Mouse (Mus musculus): Measurements from ENCODE around the gene Gpr37l1.

Gene Gpr37l1

GRCm38 (mm10) chr1:135181880-135182623 is 14.6 kb upstream of the Gpr37l1 start:
- peak; percentile 70 for DNase-seq

DNA sequence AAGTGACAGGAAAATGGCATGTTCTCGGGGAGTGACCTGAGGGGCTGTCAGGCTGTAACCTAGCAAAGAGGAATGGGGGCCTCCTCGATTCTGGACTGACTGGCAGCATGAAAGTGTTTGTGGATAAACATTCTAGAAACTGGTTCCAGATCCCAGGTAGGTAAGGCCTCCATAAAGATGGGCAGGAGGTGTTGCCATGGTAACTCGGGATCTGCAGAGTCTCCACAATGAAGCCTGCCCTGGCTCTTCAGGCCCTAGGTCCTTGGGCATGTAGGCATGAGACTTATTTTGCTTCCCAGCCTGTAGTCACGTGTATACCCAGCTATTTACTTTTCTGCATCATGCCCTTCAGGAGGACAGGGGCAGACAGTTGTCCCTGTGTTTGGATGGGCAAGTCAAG is 13.8 kb upstream of the Gpr37l1 start:
- no peak for DNase-seq

- DNase-seq: no peak
Observed at GRCm38 (mm10) chr1:135180830-135181229, 13.3 kb upstream of the Gpr37l1 start.

DNA sequence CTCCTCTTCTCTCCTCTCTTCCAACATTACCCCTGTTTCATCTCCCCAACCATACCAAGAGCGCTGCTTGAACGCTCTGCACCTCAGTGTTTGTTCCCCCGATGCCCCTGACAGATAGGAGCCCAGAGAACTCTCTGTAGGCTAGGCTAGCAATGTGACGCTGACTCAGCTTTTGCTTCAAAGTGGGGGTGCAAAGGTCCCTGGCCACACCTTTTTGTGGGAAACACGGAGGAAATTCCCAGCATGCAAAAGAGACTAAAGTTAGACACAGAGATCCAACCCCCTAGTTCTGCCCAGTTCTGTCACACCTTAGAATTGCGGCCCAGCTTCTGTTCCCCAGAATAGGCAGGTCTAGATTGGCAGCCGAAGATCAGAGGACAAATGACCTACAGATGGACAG is 11.4 kb upstream of the Gpr37l1 start:
- no peak for DNase-seq

DNA sequence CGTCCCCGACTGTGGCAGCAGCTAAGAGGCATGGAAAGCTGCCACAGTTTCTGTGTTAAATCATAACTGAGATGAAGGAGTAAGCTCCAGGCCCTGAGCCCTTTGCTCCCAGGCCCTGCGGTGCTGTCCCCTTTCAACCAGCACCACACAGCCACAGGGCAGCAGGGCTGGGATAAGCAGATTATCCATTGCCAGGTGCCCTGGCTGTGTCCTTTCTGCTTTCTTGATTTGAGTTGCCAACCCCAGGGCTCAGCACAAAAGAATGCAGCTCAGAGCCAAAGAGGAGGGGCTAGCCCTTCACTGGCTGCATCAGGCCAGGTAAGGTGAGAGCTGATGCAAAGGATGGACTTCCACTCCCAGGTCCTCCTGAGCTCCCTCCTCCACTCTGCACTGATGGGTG is 10.2 kb upstream of the Gpr37l1 start:
- DNase-seq: no peak

DNA sequence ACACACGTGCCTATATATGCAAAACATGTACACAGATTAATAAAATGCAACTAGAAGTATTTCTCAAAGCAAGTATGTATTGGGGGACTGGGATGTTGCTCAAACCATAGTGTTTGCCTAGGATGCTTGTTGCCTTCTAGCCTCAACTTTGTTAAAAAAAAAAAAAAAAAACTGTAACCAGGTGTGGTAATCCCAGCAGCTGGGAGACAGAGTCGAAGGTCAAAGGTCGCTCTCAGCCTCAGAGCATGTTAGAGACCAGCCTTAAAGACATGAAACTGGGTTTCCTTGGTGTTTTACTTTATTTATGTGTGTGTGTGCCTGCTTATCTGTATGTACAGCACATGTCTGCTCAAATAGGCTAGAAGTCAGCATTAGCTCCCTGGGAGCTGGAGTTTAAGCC is 7.7 kb upstream of the Gpr37l1 start:
- DNase-seq: no peak

GRCm38 (mm10) chr1:135173311-135173710 is 5.8 kb upstream of the Gpr37l1 start:
- DNase-seq: no peak

GRCm38 (mm10) chr1:135171984-135172383 is 4.5 kb upstream of the Gpr37l1 start:
- DNase-seq: peak; percentile 88 to 90

DNA sequence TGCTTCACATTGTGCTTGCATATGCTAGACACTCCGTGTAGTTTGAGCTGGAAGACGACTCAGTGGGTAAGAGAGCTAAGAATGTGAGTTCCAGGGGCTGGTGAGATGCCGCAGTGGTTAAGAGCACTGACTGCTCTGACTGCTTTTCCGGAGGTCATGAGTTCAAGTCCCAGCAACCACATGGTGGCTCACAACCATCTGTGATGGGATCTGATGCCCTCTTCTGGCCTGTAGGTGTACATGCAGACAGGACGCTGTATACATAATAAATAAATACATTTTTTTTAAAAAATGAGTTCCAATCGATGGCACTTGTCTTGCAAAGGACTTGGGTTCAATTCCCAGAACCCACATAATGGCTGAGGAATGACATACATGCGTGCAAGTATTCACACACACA is 3.7 kb upstream of the Gpr37l1 start:
- no peak for DNase-seq

GRCm38 (mm10) chr1:135170299-135170698 is 2.8 kb upstream of the Gpr37l1 start:
- no peak for DNase-seq

GRCm38 (mm10) chr1:135169556-135170224 is 2.2 kb upstream of the Gpr37l1 start:
- DNase-seq: peak; percentile 73 to 74

- DNase-seq: no peak
Observed at GRCm38 (mm10) chr1:135168453-135169200, 1.1 kb upstream of the Gpr37l1 start.

- DNase-seq: peak; percentile 56 to 75
Observed at GRCm38 (mm10) chr1:135162720-135163119, 4.8 kb downstream of the Gpr37l1 start.

DNA sequence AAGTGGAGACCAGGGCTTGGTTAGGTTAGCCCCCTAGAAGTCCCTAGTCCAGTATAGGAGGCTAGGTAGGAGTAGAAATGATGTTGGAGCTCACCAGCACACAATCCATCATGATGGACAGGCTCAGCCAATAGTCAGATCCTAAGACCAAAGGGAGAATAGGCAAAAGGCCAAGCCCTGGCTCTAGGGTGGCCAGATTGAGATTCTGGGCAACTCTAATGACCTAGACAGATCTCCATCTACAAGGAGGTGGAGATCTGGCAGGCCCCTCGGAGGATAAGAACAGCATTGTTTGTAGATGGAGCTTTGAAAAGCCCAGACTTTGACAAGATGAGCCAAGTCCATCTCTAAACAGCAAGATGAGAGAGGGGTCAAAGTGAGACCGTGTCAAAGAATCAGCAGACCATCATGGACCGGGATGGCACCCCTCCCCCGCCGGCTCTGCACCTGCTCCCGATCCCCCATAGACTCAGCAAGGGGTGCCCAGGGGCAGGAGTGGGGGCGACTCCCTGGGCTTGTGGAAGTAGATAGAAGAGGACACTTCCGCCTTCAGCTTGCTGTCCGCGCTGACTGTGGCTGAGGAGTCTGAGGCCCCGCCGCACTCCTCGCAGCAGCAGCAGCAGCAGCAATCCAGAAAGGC is 7.0 kb downstream of the Gpr37l1 start:
- peak; percentile 69 to 70 for DNase-seq

DNA sequence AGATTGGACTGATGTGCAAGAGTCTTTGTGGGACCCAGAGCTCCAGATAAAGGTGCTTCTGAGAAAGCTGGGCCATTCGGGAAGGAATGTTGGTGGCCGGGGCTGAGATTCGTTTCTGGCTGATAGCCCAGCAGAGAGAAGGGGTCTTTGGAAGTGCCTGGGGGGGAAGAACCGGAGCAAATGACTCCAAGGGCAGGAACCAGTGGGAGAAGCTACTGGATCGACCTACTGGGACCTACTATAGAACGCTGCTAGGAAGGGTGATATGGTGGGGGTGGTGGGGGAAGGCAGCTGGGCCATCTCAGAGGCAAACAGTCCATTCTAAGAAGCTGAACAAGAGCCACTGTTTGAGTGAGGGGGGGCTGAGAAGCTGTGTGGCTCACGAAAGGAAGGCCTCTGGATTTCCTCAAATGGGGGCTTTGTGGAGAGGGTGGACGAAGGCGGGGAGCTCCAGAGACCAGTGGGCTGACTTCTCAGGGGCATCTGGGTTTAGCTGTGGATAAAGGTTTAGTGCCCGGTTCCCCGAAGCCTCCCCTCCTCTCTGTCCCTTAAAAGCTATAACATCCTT is 7.8 kb downstream of the Gpr37l1 start:
- DNase-seq: no peak

- peak in 1 of 2 experiments; percentile 69 for DNase-seq
Observed at GRCm38 (mm10) chr1:135159074-135159473, 8.4 kb downstream of the Gpr37l1 start.

GRCm38 (mm10) chr1:135158633-135159032 is 8.8 kb downstream of the Gpr37l1 start:
- DNase-seq: peak; percentile 78 to 82

- no peak for DNase-seq
Observed at GRCm38 (mm10) chr1:135156300-135156699, 11.2 kb downstream of the Gpr37l1 start.

DNA sequence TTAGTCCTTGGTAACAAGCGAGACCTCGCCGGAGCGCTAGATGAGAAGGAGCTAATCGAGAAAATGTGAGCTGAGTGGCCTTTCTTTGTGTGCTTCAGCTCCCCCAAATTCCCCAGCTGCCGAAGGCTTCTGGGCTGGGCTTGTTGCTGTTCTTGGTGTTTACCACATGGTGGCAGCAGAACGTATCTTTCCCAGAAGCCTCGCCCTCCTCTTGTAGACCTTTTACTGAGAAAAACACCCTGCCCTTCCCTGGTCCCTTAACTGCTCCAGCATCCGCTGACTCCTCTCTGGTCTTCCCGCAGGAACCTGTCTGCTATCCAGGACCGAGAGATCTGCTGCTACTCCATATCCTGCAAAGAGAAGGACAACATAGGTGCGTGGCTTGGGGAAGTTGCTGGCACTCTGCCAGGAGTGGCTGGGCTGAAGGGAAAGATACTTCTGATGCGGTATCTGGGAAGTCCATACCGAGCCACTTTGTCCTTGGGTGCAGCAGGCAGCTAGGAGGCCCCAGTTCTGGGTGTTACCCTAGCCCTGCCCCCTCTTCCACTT is 13.0 kb downstream of the Gpr37l1 start:
- DNase-seq: peak; percentile 86 to 90

GRCm38 (mm10) chr1:135154011-135154410 is 13.5 kb downstream of the Gpr37l1 start:
- DNase-seq: no peak

DNA sequence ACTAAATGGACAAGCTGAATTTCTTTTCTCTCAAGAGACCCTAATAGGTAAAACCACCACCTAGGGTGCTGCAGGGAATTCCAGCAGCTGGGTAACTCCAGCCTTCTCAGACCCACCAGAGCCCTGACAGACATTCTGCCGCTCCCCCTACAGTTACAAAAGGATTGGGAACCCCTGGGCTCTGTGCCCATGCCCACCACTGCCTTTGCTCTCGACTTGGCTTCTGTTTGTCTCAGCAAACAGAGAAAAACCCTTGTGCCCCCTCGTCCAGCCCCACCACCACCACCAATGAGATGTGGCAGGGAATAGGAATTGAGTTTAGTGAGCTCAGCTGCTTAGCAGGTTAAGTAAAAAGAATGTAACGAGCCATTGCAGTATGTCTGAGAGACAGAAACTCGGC is 18.5 kb downstream of the Gpr37l1 start:
- DNase-seq: peak; percentile 57 to 70

GRCm38 (mm10) chr1:135148476-135148875 is 19.0 kb downstream of the Gpr37l1 start:
- DNase-seq: no peak

GRCm38 (mm10) chr1:135147702-135148058 is 19.8 kb downstream of the Gpr37l1 start:
- no peak for DNase-seq

Measured in cerebellum, postnatal 10 days (tissue).